Mouse (Mus musculus) heart, adult 2 months (tissue): ENCODE results near the gene Tmem206.

ENCODE experiments used
- CTCF ChIP-seq: fragments of 200-600 bp; IDR thresholded peaks from 2 replicates; pipeline ENCODE4 v1.8.1; 2022; ENCODE audit warnings: antibody characterized with exemption, mild to moderate bottlenecking, moderate library complexity
- EP300 ChIP-seq: fragments of 200-500 bp; IDR thresholded peaks from 2 replicates; pipeline ENCODE4 v1.6.1; 2011; ENCODE audit warnings: low read depth, low read length, control low read depth; ENCODE audit not compliant: insufficient read depth
- POLR2A ChIP-seq: fragments of 200-500 bp; IDR thresholded peaks from 2 replicates; pipeline ENCODE4 v1.6.1; 2011; ENCODE audit warnings: mild to moderate bottlenecking, low read depth, low read length, control low read depth; ENCODE audit not compliant: insufficient read depth

GRCm38 (mm10) chr1:191293051-191293450 is 32.7 kb upstream of the Tmem206 start:
- no peak for TF ChIP-seq EP300
- TF ChIP-seq POLR2A, result no peak
- TF ChIP-seq CTCF, result no peak
